In the genomic region with DNA sequence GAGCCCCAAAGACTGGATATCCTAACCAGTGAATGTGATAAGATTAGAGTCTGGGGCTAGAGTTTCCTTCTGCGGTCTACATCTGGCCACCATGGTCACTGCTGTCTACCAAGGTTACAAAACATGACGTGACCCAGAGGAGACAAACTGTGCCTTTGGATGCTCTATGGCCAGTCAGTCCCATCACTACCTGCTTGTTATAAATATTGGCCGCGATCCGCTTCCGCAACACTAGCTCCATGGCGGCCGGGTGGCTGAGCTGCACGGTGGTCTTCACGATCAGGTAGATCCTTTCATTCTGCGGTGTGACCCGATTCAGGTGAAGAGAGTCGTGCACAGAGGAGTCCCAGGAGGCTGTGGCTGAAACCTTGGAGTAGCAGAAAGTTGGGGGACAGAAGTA, we compare ENCODE assay signal across 21 mouse cellular contexts. TPM values are rescaled to one million over a fixed set of nuclear protein-coding genes. Genes with fewer than 3 reads are reported as not detected.
A peak's percentile ranks its signal among the peaks of the same experiment; 100 is the strongest.
DNase-seq lines count a peak whose midpoint lies in the region; TF ChIP-seq lines count a peak whose summit lies in the region.
"Had no signal": no experiment of that assay in that cellular context is flagged by ENCODE, and none has a peak within 500 bp of the region (broad histone marks: within the 10 kb centered on the region; RNA-seq: fewer than 3 reads in every experiment).

No protein-coding gene starts in this region.

- H3K9me3 ChIP-seq in ES-E14 (ENCODE audit: control insufficient read depth, insufficient read depth, low read depth, low read length), result no peaks in the 10 kb centered on the region
- H3K9me3 ChIP-seq: embryonic facial prominence, embryonic 13.5 days; embryonic facial prominence, embryonic 15.5 days; forebrain, embryonic 12.5 days had no signal

- H3K9ac ChIP-seq in ES-E14 (ENCODE audit: insufficient read depth, low read depth, low read length, poor library complexity, severe bottlenecking), result no peak overlapping the region
- H3K9ac ChIP-seq: embryonic facial prominence, embryonic 13.5 days; embryonic facial prominence, embryonic 15.5 days; forebrain, embryonic 12.5 days had no signal

- intact Hi-C loops in heart, postnatal 14 days (cut with DNase I), result no loop called here

- in situ Hi-C loops in ES-E14 (cut with MboI; ENCODE audit: low sequenced_read_pairs in 2 of 2, unreplicated experiment in 2 of 2), result no loop called here

- H3K4me3 ChIP-seq in ES-E14 (ENCODE audit: insufficient read depth in 1 of 2, low read depth in 1 of 2, low read length in 2 of 2, poor library complexity in 1 of 2, severe bottlenecking in 1 of 2), result no peak overlapping the region
- H3K4me3 ChIP-seq: embryonic facial prominence, embryonic 13.5 days; embryonic facial prominence, embryonic 15.5 days; erythroblast, embryonic 14.5 days; forebrain, embryonic 10.5 days; forebrain, embryonic 12.5 days had no signal

- no peak overlapping the region for H3K27ac ChIP-seq in ES-E14 (ENCODE audit: insufficient read depth, low read depth, low read length, poor library complexity, severe bottlenecking)
- H3K27ac ChIP-seq: embryonic facial prominence, embryonic 13.5 days; embryonic facial prominence, embryonic 15.5 days; forebrain, embryonic 10.5 days; forebrain, embryonic 12.5 days had no signal

- peak; percentile 44 for DNase-seq in ES-CJ7 (ENCODE audit: low read depth, low spot score)
- peak; percentile 16 for DNase-seq in ES-E14 (ENCODE audit: low read depth, low spot score)
- DNase-seq in ZHBTc4 (ENCODE audit: low read depth, low spot score), result peak; percentile 74
- no peak for DNase-seq in right cerebral cortex, postnatal 36 days (ENCODE audit: low spot score in 2 of 2)
- no peak for DNase-seq in kidney, adult 8-10 months
- DNase-seq in heart, postnatal 14 days, result no peak
- DNase-seq: adrenal gland, adult 2 months; adrenal gland, postnatal 10 days; adrenal gland, postnatal 25 days; cerebellum, adult 11 months; cerebellum, adult 18-20 months; cerebellum, adult 8-10 months; cerebellum, adult 9-11 months; cerebellum, postnatal 14 days; cerebellum, postnatal 36 days; embryo, embryonic 11 days had no signal

- H3K36me3 ChIP-seq in ES-E14 (ENCODE audit: control insufficient read depth, insufficient read depth, low read length, poor library complexity, severe bottlenecking), result peaks cover 35% of the 10 kb centered on the region

- no peaks in the 10 kb centered on the region for H3K4me1 ChIP-seq in ES-E14 (ENCODE audit: control insufficient read depth in 2 of 2, insufficient read depth in 2 of 2, low read length in 2 of 2, poor library complexity in 1 of 2)
- H3K4me1 ChIP-seq: embryonic facial prominence, embryonic 15.5 days; forebrain, embryonic 10.5 days; forebrain, embryonic 12.5 days had no signal

TF ChIP-seq in ES-E14, 5 proteins besides CTCF, POLR2A, EP300 and RAD21:
- TF ChIP-seq ZC3H11A (IDR thresholded peaks at IDR 0.05; ENCODE audit: borderline replicate concordance, low read depth, low read length) (no peak), ZNF384 (IDR thresholded peaks at IDR 0.05; ENCODE audit: low read depth, low read length) (no peak), CHD2 (IDR thresholded peaks at IDR 0.05; ENCODE audit: low read depth, low read length) (no peak), MAFK (IDR thresholded peaks at IDR 0.05; ENCODE audit: insufficient read depth, low read depth, low read length) (no peak), HCFC1 (IDR thresholded peaks at IDR 0.05; ENCODE audit: borderline replicate concordance, insufficient read depth, low read length) (no peak)

RNA-seq across cellular contexts. Expression of gene Nup153, which starts 44.8 kb away (rescaled TPM):
- total RNA-seq in ES-E14 (2012; rRNA removed), result 125 and 129 TPM in 2 replicates
- total RNA-seq in heart, postnatal 14 days (2021), result 10 to 100 TPM; 36.9 to 37.9 TPM

Comparison
In these comparisons a context has a peak if more than half of its experiments do, and no peak if none do; other contexts are left out.
1. DNase-seq: peak in ES-CJ7 (single experiment), ES-E14 (single experiment) and ZHBTc4 (single experiment); none in right cerebral cortex, postnatal 36 days (0 of 2), kidney, adult 8-10 months (0 of 2) and heart, postnatal 14 days (0 of 2).